Mouse (Mus musculus) embryo, embryonic 10 days (tissue): Measurements from ENCODE around the gene Adnp.

Experiments
- DNase-seq: peaks from one replicate; pipeline ENCODE4 v3.0.0-alpha.2; 2015; ENCODE audit warnings: low spot score

Adnp gene

DNA sequence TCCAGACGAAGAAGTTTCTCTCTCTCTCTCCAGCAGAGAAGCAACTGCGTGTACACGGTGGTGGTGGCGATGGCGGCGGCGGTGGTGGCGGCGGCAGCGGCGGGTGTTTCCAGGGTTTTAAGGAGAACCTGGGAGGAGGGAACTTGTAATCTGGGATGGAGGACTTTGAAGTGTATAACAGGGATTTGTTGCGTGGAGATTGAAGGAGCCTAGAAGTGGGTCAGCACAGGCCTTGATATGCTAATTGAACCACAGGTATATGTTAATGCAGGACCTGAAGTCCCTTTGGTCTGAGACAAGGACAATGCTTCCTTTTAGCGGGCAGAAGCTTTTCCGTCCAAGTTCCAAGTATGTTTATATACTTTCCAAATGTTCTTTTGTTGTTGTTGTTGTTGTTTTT, 50.6 kb downstream of the Adnp start:
- no peak for DNase-seq

DNA sequence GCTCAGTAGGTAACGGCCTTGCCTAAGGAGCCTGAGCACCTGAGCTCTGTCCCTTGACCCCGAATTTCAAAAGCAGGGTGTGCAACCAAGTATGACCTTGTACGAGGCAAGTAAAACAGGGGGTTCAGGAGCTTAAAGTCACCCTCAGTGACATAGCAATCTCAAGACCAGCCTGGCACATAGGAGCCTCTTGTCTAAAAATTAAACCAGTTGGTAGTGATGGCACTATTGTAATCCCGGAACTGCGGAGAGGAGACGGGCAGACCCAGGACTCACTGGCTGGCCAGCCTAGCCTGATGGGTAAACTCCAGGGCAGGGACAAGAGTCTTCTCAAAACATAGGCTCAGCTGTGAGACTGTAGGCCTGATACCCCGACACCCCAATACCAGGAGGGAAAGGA, 51.2 kb downstream of the Adnp start:
- DNase-seq: no peak

DNA sequence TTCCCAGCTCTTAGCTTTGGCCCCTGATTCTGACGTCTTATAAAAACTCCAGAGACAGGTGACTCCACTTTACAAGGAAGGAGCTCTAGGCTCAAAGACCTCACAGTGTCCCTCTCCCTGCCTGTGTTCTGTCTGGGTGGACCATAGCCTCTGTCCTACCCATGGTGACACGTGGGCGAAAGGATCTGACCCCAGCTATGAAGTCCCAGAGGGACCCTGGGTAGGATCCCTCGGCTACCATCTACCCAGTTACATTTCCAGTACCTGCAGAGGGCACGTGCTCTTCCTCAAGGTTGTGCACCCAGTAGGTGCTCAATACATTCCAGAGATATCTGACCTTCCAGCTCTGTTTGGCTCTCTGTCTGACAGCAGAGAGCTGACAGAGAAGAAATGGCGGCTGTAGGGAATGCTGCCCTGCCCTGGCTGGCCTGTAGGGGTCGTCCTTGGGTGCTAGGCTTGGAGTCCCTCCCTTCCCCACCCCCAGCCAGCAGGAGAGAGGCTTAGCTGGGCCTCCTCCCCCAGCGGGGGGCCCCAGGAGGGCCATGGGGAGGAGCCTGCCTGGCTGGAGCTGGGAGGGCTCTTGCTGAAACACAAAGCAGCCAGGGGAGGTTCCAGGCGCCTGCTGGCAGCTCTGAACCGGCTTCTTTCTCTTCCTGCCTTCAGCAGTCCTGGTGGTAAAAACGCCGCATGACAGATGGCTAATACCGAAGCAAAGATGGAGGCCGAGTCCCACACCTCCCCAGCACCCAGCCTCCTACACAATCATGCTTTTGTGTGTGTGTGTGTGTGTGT, 52.6 kb downstream of the Adnp start:
- DNase-seq: peak; percentile 90

DNA sequence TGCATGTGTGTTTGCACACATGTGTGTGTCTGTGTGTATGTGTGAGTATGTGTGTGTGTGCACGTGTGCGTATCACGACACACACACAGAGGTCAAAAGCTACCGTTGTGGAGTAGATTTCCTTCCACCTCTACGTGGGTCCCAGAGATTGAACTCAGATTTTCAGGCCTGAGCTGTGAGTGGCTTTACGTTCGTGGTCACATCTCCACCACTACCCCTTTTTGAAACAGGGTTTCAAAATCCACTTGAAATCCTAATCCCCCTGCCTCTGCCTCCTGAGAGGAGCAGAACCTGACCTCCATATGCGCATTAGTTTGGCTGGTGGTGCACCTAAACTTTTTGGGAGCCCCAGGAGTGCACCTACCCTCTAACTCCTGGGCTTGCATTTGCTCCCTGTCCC, 57.7 kb downstream of the Adnp start:
- DNase-seq: no peak

DNA sequence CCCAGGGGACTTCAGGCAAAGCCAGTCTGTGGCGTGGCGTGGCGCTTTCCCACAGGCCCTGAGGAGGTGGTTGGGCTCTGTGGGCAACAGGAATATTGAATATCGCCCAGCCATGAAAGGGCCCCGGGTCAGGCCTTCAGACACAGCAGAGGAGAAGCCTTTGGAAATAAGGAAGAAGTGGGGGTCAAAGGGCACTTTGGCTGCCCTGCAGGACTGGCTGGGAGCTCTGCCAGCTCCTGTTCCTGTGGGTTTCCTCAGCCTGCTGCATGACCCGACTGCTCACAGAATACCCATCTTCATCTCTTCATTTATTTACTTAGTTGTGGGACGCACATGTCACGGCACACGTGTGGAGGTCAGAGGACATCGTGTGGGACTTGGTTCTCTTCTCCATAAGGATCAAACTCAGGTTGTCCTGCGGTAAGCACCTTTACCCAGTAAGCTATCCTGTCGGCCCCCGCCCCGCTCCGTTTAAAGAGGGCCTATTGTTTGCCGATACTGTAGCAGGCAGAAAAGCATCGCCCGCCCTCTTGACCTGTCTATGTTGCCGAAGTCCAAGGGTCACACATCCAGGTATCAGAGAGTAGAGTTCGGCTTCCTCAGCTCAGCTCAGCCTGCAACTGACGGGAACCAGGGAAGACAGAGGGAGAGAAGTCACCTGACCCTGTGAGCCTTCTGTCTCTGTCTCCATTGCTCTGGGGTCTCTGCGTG, 59.0 kb downstream of the Adnp start:
- DNase-seq: no peak

DNA sequence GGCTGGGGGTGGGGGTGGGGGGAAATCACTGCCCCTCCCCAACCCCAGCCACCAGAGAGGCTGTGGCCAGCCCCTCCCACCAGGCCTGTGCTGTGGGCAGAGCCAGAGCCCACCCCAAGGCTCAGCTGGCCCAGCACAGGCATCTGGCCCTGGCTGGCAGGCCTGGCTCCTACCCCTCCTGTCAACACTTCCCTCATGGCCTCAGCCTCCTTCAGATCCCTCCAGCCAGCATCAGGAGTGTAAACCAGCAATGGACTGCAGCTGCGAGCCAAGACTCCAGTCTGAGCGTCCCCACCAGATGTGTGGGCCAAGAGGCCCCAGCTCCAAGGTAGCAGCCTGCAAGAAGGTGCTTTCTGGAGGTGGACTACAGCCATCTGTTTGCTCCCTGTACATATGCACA, 61.5 kb downstream of the Adnp start:
- no peak for DNase-seq

DNA sequence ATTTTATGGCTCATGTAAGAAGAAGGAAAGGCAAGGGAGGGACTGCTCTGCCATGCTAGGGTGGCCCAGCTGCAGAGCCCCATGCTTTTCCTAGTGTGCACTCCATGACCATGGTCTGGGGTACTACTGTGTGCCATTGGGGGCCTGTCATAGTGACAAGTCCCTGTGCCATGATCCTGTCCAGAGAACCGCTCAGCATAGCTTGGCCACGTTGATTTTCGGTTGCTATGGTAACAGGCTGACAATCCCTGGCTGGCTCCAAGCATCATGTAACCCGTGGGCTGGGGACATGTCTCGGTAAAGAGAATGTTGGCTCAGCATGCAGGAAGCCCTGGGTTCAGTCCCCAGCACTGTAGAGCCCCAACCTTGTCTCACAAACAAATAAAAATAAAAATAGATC, 63.1 kb downstream of the Adnp start:
- peak; percentile 46 for DNase-seq

DNA sequence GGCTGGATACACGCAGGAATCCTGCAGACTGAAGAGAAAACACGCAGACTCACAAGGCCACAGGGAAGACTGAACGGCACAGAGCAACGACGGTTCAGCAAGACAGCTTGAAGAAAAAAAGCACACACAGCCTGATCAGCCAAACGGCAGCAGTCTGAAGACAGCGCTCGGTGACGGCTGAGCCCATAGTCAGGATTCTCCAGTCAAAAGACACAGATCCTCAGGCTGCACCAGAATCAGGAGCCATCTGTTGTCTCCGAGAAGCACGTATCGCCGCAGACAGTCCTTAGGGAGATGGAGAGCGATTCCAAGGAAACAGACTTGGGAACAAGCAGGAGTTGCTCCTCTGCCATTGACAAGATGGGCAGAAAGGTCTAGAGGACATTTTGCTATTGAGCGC, 69.8 kb downstream of the Adnp start:
- DNase-seq: no peak
